Mouse (Mus musculus): Measurements from ENCODE around the gene Ston2.
A peak's percentile ranks its signal among the peaks of the same experiment; 100 is the strongest.

Ston2 gene

DNA sequence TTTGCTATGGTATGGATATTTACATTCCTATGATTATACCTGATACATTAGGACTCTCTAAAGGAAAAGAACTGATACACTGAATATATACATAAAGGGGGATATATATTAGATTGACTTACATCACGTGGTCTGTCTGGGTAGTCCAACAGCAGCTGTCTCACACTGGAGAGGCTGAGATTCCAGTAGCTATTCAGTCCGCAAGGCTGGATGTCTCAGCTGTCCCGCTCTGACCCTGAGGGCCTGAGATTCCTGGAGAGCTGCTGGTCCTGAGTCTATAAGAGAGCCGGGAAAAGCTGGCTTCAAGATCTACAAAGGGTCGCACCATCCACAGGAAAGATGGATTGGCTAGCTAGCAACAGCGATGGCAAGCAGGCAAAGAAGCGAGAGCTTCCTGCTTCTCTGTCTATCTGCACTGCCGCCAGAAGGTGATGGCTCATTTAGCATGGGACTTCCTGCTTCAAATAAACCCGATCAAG lies at the start of gene Ston2:
Gene Ston2 (minus strand): TSS at position 429 of the 479 bp plus-strand sequence.
- no peak for DNase-seq (ENCODE audit: low spot score)

DNA sequence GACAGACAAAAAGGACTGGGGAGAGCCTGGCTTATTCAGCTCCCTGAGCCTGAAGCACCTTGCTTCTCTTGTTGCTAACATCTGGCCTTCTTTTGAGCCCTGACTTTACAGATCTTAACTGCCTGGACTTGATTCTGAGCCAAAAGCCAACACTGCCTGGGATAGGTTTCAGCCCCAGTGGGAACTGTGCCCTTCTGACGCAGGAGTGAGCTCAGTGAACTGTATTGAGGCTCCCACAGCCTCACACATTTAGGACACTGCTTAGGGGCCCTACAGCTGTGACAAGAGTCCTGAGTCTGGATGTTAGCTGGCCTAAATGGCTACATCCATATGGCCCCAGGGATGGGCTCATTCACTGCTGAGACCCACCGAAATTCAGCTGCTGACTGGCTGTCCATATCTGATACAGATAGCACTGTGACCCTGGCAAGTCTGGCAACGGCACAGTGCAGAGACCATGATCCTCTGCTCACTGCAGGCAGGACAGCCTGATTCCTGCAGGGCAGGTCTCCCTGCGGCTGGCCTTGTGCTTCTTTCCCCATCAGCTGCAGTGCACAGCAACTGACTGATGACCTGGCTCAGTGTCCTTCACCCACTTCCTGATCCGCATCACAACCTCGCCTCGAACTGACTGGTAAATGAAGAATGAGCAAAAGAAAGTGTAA lies 49.3 kb upstream of the Ston2 start:
- no peak for DNase-seq (ENCODE audit: low spot score)

DNA sequence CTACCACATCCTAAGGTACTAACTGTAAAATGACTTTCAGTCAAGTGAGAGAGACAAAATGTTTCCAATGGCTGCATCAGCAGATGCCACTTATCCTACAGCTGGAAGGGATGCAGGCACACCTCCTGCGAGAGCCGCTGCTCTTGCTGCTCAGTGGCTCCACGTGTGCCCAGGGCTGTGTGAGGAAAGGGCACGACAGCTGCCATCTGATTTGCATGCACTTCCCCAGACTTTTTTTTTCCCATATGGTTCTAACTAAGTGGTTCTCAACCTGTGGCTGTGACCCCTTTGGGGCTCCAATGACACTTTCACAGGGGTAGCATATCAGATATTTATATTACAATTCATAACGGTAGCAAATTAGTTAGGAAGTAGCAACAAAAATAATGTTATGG lies 45.7 kb upstream of the Ston2 start:
- no peak for DNase-seq (ENCODE audit: low spot score)

DNA sequence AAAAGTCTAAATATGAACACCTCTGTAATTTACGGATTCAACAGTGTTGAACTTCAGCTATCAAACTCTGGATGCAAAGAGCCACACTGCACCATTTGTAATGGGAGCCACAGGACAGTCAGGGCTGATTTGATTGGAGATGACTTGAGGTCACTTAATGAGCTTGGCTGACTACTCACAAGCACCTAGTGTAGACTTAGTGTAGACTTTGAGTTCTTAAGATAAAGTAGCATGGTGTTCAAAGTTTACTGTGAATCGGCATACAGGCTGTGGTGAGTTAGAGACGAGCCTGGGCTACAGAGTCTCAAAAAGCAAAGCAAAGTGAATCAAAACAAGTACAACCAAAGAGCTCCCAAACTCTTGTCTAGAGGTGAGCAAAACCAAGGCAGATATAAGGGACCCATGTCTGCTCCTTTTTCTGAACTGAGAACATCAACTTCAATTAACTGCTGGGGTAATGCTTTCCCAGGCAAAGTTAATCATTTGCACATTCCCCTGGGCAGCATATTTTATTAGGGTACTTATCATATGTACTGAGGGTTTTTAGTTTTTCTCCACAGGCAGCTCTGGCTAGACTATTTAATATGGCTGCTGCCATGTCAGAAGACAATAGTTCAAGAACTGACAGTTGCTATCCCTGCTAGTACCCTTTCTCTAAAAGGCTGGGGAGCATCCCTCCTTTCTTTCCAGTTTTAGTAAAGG lies 45.2 kb upstream of the Ston2 start:
- no peak for DNase-seq (ENCODE audit: low spot score)

DNA sequence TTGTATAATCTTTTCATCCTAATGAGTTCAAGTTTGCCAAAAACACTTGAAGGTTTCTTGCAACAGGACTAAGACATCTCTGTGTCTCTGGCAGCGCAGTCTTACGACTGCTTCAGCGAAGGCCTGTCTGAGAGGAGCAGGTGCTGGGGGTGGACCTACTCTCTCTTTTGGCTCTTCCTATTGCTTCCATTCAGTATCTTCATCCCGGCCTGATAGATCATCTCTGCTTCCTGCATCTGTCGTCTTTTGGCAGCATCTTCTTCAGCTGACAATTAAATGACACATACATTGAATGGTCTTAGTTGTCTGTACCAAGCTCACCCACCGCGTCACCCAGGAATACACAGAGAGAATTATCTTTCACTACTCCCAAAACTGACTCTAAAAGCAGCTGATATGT lies 43.2 kb upstream of the Ston2 start:
- DNase-seq (ENCODE audit: low spot score), result no peak

DNA sequence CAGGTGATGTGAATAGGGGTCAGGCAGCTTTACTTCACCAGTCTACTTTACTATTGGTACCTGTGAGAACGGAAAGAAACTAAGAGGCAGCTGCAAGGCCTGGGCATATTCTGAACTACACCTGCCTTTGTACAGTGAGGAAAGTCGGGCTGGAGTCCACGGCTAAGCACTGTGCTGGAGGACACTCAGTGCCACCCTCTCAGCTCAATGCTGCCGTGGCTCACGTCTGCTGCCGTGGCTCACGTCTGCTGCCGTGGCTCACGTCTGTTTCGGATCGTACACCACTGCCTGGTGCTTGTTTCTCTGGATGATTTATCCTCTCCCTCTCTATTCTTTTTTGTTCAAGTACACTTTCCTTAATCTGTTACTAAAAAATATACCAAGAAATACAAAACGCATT lies 32.3 kb upstream of the Ston2 start:
- DNase-seq (ENCODE audit: low spot score), result no peak

DNA sequence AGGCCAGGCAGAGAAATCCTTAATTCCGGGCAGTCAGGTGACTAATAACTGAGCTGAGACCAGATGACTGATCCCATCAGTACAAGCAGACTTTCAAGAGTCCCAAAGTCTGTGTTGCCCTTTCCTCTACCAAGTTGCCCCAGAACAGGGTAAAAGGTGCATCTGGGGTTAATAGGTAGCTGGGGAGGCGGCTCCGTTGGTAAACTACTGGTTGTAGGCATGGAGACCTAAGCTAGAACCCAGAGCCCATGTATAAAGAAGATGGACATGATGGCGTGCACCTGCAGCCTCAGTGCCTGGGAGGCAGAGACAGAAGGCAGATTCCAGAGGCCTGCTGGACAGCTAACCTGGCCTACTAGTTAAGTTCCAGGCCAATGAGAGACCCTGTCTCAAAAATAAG lies 30.5 kb upstream of the Ston2 start:
- no peak for DNase-seq (ENCODE audit: low spot score)

DNA sequence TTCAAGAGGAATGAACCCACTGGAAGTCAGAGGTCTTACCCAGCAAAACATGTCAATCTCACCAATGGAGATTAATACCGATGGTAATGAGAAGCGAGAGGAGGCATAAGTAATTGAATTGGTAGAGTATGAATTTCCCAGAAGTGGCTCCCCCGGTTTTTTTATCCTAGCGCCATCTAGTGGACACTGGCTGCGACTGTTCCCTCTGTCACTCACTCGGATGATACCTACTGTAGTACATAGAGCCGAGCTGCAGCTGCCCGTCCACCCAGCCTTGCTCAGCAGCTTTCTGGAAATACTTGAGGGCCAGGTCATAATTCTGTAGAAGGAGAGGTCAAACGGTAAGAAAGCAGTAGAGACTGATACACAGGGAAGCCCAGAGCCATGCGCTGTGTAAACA lies 27.8 kb upstream of the Ston2 start:
- peak; percentile 79 for DNase-seq (ENCODE audit: low spot score)

DNA sequence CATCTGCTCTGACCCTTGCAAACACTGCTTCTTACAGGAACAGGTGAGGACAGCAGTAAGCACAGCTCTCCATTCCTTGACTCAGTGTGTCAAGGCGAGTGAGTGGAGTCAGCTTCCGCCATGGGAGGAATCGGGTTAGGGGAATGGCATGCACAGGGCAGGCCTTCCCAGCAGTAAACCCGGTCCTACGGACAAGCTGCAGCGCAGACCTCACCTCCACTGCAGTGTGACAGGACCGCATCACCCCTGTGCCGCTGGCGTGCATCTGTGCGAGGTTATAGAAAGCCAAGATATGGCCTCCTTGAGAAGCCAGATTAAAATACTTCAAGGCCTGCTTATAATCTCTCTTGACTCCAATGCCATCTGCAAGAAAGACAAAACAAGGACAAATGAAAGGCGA lies 27.4 kb upstream of the Ston2 start:
- DNase-seq (ENCODE audit: low spot score), result no peak

DNA sequence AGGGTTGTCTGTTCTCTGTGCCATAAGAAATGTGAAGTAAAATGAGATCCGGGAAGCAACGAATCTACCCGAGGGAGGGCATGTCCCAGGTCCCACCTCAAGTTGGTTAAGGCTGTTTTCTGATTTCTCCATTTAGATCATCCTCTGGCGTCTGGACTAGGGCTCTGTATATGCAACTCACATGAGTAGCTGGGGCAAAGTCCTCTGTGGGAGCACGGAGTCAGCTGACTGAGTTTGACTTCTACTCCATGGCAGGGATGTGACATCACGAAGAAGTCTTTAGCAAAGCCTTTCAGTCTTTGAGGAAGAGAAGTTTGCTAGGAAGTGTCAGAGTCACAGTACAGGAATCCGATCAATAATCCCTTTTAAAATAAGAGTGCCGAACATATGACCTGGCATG lies 20.7 kb upstream of the Ston2 start:
- DNase-seq (ENCODE audit: low spot score), result no peak

DNA sequence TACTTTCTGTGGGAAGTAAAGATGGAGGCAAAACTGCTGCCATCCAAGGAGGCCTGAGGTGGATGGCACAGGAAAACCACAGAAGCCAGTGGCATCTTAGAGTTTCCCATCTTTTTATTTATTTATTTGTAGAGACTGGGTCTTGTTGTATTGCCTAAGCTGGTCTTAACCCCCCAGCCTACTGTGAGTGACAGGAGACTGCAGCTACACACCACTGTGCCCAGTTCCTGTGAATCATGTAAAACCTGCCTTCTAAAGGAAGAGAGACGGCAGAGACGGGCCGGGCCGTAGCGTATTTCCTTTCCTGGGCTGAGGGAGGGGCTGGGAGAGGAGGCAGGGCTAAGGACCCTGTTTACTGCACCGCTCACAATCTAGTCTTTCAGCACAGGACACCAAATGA lies 19.6 kb upstream of the Ston2 start:
- no peak for DNase-seq (ENCODE audit: low spot score)

DNA sequence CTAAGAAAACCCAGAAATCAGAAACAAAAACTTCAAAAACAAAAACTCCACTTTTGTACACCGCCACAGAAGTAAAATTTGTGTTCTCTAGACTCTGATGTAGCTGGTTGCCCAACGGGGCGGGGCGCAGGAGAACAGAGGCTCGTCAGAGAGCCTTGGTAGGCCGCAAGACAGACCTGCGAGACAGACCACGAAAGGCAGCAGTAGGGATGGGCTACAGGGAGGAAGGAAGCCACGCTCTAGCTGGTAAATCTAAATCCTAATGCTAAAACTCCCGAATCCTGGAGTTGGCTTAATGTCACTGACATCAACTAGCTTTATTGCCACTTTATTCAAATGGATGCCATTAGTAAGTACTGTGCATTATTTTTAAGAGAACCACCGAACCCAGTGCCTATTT lies 18.9 kb upstream of the Ston2 start:
- DNase-seq (ENCODE audit: low spot score), result no peak

DNA sequence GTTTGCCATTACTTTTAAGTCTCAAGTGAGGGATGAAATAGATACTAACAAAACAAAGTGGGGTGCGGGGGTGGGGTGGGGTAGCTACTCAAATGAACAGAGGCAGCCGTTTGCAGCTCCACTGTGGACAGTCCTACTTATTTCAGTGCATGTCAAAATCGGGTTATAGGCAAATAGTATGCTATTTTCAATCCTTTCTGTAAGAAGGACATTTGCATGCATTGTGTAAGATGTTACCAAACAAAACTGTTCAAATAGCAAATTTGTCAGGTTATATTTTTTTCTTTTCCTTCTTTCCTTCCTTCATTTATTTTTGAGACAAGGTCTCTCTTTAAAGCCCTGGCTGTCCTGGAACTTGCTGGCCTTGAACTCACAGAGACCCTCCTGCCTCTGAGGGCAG lies 16.1 kb upstream of the Ston2 start:
- DNase-seq (ENCODE audit: low spot score), result no peak

DNA sequence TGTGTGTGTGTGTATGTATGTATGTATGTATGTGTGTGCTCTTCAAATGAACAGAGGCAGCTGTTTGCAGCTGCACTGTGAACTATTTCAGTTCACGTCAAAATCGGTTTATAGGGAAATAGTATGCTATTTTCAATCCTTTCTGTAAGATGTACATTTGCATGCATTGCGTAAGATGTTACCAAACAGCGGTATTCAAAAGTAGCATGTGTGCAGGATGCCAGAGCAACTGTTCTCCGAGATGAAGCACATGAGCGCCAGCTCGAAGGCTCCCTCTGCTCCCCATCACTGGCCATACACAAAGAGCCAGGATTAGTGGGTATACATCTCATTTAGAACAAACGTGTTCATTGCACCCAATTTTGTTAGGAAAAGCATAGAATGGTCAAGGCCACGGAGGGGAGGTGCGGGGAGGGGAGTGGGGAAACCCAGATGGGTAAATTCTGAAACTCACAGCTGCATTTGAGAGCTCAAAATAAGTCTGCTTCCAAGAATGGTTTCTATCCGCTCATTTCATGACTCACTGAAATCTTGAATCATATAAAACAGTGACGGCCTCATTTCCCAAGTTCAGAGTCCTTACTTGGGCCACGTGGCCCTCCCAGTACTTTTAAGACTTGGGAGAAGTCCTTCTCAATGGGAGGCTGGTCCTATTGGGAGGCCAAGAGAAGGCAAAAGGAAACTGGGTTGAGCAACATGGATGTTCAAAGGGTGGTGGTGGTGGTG lies 15.2 kb upstream of the Ston2 start:
- DNase-seq (ENCODE audit: low spot score), result no peak

DNA sequence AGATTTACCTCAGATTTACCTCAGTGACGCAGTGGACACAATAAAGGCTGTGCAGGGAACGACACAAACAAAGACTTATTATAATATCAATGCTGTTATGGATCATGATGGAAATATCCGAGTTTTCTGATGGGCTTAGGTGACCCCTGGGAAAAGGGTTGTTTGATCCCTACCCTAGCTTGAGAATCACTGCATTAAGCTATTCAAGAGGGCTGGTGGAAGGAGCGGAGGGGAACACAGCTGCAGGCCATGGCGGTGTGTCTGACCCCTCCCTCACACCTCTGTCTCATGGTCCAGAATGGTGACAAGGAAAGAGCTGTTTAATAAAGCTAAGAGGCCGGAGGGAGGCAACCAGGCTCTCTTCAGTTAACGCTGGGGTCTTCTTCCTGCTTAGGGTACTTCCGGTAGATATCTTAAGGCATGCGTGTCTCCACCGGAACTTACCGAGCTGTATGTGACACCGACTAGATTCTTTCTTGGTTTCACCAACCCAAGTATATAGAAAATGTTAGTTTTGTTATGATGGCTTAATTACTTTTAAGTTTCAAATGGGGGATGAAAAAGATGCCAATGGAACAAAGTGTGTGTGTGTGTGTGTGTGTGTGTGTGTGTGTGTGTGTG lies 14.5 kb upstream of the Ston2 start:
- no peak for DNase-seq (ENCODE audit: low spot score)

DNA sequence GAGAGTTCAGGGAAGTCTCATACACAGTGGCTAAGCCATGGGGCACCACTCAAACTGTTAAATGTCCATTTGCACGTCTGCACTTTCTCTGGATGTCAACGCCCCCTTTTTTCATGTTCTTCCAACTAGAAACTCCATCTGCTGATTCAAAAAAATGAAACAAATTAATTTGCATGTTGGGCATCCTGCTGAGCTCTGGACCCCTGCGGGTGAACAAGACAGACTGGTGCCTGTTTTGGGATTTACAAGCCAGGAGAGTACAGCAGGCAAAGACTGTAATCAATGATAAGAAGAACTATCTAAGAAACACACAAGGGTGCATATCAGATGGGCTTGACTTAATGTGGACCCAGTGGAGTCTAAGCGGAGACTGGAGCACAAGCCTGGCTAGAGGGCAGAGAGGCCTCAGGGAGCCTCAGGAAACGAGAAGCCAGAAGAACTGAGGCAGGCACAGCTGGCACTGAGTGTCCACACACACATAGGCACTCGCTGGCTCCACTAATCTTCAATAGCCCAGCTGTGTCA lies 12.7 kb upstream of the Ston2 start:
- DNase-seq (ENCODE audit: low spot score), result no peak

DNA sequence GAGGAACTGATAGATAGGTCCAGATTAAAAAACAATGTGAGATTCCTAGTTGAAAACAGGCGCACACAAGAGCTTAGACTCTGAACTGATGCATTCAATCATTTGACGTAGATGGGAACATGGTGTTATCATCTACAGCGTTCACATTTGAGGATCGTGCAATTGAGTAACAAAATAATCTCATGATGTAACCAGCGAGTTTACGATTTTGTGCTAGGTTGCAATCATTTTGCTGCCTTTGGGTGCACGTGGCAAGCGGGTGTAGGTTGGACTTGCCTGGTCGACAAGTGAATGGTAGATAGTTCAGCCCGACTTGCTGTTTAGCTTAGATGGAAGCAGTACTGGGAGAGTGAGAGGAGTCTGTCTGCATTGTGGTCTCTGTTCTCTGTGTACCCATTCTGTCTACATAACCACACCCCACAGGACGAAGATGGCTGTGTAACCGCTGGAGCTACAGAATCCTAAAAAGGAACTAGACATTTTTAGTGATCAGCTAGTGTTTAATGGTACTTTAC lies 11.7 kb upstream of the Ston2 start:
- DNase-seq (ENCODE audit: low spot score), result no peak

DNA sequence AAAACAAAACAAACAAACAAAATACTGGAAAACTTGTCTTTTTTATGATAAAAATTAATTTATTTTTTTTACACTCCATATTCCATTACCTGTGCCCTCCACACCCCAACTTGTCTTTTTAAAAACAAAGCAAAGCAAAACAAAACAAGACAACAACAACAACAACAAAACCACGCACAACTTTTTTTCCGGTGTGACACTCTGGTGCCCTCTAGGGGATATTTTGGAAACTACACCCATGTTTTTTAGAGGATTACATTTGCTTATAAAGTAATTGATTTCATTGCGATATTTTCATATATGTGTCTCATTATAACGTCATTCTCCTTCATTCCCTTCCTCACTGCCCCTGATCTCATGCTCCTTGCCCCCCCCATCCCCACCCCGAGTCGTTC lies 11.2 kb upstream of the Ston2 start:
- DNase-seq (ENCODE audit: low spot score), result peak; percentile 65

DNA sequence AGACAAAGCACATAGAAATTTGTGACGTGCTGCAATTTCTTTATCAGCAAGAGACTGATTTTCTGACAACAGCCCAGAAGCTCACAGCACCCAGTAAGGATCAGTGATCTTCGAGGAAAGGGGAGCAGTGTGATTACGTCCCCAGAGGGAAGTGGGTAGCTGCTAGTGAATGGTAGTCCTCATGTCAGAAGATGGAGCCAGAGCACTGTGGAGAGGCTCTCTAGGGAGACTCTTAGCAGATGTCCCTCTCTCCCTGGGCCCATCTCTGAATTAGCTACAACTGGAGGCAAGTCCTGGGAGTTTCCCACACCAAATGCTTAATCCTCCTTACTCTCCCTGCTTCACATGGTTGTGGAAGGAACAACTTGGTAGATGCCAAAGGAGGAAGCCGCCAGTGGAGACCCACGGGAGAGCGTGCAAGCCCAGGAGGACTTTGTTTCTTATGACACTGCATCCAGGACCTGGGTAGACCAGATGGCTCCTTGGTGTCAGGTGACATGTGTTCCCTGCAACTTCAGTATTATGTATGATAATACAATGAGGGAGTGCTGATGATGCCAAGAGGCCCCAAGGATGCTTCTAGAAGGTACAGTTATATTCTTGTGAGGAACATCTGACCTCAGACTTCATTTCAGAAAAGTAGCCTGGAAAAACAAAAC lies 10.7 kb upstream of the Ston2 start:
- peak; percentile 45 for DNase-seq (ENCODE audit: low spot score)

DNA sequence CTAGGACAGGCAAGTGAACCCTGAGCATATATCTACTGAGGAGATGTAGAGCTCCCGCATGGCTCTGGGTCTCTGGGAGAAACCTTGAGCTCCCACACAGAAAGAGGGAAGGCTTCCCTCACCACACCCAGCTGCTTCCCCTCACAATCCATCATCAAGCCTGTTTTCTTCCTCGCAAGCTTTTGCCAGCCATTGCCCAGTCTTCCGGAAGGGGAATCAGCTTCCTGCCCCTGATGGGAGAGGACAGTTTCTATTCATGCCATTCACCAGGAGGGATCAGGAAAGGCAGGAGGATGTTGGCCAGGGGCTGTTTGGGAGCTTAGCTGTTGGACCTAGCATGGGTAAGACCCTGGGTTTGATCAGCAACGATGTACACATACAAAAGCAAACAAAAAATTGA lies 8.6 kb upstream of the Ston2 start:
- no peak for DNase-seq (ENCODE audit: low spot score)

DNA sequence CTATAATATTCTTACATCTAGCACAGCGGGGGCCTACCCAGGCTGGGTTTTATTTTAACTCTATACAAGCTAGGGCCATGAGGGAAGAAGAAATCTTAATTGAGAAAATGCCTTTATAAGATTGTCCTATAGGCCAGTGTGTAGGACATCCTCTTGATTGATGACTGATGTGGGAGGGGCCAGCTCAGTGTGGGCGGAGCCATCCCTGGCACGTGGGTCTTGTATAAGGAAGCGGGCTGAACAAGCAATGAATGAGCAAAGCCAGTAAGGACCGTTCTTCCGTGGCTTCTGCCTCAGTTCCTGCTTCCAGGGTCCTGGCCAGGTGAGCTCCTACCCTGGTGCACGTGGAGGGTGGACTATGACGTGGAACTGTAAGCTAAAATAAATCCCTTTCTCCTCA lies 5.1 kb upstream of the Ston2 start:
- no peak for DNase-seq (ENCODE audit: low spot score)

DNA sequence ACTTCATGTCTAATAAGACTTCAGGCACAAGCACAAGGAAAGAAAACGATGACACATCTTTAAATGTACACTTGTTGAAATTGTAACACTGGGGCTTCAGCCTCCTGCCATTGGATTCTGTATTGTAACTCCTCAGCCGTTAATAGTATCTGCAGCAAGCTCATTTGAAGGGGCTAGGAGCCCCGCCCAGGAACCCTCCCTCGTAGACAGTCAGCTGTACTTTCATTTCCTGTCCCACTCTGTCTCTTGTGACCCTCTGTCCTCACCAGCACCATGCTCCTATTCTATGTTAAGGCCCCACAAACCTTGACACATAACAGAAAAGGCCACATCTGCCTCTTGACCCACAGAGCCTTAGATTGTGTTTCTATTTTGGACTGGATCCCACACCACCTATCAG lies 3.6 kb upstream of the Ston2 start:
- no peak for DNase-seq (ENCODE audit: low spot score)

Measured in embryo, embryonic 10.5 days (tissue).